19 mouse cellular contexts compared by ENCODE assay signal in the genomic region with DNA sequence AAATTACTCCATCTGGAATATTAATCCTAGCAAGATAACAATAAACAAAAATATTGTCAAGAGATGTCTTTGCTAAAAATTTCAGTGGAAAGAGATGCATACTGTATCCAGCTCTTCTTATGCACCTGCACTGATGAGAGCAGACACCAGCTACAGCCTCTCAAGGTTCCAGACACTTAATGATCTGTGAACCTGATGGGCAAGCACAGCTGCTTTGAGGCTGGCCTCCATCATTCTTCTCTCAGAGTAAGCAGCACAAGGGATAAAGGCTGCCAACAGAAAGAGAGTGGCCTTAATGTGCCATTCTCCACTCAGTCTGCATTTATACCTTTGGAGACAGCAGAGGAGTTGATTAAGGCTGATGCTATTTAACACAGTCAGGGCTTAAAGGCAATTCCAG.
"Had no signal": no experiment of that assay in that cellular context is flagged by ENCODE, and none has a peak within 500 bp of the region (broad histone marks: within the 10 kb centered on the region; RNA-seq: fewer than 3 reads in every experiment).

No protein-coding gene starts in this region.

- H3K4me3 ChIP-seq: heart, embryonic 10.5 days; heart, embryonic 12.5 days; heart, embryonic 13.5 days; heart, embryonic 15.5 days; hindbrain, embryonic 10.5 days; hindbrain, embryonic 12.5 days; hindbrain, embryonic 13.5 days; hindbrain, embryonic 15.5 days; intestine, embryonic 15.5 days; kidney, embryonic 15.5 days; layer of hippocampus, adult 2 months; left cerebral cortex, adult 2 months had no signal

- H3K4me2 ChIP-seq: heart, embryonic 11.5 days; heart, embryonic 12.5 days; heart, embryonic 13.5 days; heart, embryonic 15.5 days; hindbrain, embryonic 12.5 days; hindbrain, embryonic 13.5 days; hindbrain, embryonic 14.5 days; hindbrain, embryonic 15.5 days; intestine, embryonic 15.5 days; kidney, embryonic 15.5 days had no signal

- H3K36me3 ChIP-seq: heart, embryonic 10.5 days; heart, embryonic 12.5 days; hindbrain, embryonic 10.5 days; hindbrain, embryonic 12.5 days; intestine, embryonic 15.5 days; kidney, embryonic 15.5 days had no signal

- ATAC-seq: hindbrain, embryonic 16.5 days; hindbrain, postnatal 0 days; inflammation-experienced regulatory T-cells, adult 6 months; intestine, embryonic 15.5 days; intestine, embryonic 16.5 days; intestine, postnatal 0 days had no signal

- H3K27me3 ChIP-seq: heart, embryonic 12.5 days; heart, embryonic 13.5 days; heart, embryonic 15.5 days; hindbrain, embryonic 12.5 days; hindbrain, embryonic 13.5 days; hindbrain, embryonic 15.5 days; intestine, embryonic 15.5 days; kidney, embryonic 15.5 days had no signal
